Mouse (Mus musculus): ENCODE results near the gene Qpct.

- no peak for TF ChIP-seq POLR2A (IDR thresholded peaks at IDR 0.05; ENCODE audit: insufficient read depth, low read depth, low read length)
- TF ChIP-seq CTCF (IDR thresholded peaks at IDR 0.05; ENCODE audit: insufficient read depth, low read depth, low read length), result no peak
These were observed 6.6 kb downstream of the Qpct start for GRCm38 (mm10) chr17:79058271-79058670.
